Mouse (Mus musculus) layer of hippocampus, postnatal 25 days (tissue): Measurements from ENCODE around the gene Nuak2. TPM values are rescaled to one million over a fixed set of nuclear protein-coding genes. Genes with fewer than 3 reads are reported as not detected.
"Not testable (repeated sequence)": the region's sequence is repeated elsewhere in the genome, so short reads cannot be mapped to it uniquely, and the experiment has no call there.

Experiments used
- DNase-seq, 2 experiments: peaks; one replicate each; pipeline ENCODE4 v3.0.0; 2022; ENCODE audit warnings: mixed read lengths in 2 of 2, low spot score in 1 of 2; ENCODE audit errors: extremely low spot score in 1 of 2
- total RNA-seq, 2 experiments: library from RNA; stranded (reverse); gene quantifications; 2 replicates each; pipeline ENCODE4 v1.2.3; 2021

Gene Nuak2
- total RNA-seq, 2 experiments from 2014 or later: 0.64 to 0.92 TPM

DNA sequence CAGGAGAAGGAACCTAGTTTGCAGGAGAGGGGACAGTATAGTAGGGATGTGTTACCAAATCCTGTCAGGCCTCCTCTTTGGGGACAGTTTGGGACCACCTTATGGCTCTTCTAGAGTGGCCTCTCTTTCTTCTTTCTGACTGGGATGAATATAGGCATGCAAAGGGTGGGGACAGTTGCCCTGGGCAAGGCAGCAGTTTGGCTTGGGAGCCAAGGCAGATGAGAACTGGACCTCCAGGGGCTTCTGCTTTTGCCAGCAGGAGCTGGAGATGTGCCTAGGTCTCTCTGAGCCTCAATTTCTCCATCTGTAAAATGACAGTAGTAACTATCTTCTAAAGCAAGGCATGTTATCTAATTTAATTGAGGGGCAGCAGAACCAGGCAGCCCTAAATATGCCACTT lies 31.0 kb downstream of the Nuak2 start:
- no peak for DNase-seq

DNA sequence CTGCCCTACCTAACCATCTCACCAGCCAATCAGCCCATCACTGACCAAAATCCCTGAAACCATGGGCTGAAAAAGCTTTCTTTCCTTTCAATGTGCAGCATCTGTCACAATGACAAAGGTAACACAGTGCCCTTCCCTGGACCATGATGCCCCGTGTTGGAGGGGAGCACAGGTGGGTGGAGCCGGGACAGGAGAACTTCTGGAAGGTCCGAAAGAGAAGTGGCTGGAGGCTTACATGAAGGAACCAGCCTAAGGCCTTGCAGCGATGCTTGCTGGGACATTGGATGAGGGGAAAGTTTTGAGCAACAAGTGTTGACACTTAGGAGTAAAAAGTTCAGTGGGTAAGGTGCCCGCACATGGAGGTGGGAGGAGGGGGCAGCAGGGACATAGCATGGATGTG lies 32.5 kb downstream of the Nuak2 start:
- no peak for DNase-seq

- not testable (repeated sequence) for DNase-seq
Measured at GRCm38 (mm10) chr1:132349049-132349448, 33.1 kb downstream of the Nuak2 start.

DNA sequence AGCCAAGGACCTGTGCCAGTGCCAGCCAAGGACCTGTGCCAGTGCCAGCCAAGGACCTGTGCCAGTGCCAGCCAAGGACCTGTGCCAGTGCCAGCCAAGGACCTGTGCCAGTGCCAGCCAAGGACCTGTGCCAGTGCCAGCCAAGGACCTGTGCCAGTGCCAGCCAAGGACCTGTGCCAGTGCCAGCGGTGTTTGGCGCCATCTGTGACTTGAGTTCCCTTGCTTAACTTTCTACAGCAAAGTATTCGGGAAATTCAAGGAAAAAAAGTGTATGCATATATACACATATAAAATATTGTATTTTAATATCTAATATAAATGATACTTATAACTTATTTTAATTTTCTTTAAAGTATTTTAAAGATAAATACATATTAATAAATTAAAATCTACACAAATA lies 33.7 kb downstream of the Nuak2 start:
- not testable (repeated sequence) for DNase-seq

DNA sequence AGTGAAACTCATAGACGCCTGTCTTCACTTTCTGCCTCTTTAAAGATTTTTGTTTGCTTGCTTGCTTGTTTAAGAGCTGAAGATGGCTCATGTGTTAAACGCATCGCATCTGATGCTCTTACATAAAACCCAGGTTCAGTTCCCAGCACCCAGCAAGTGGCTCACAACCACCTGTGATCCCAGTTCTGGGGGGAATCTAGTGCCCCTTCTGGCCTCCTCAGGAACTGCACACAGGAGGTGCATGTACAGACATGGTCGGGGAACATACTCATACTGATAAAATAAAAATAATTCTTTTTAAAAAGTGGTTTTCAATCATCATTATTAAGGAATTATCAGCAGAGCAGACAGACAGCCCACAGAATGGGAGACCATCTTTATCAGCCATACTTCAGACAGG lies 35.1 kb downstream of the Nuak2 start:
- DNase-seq: no peak

DNA sequence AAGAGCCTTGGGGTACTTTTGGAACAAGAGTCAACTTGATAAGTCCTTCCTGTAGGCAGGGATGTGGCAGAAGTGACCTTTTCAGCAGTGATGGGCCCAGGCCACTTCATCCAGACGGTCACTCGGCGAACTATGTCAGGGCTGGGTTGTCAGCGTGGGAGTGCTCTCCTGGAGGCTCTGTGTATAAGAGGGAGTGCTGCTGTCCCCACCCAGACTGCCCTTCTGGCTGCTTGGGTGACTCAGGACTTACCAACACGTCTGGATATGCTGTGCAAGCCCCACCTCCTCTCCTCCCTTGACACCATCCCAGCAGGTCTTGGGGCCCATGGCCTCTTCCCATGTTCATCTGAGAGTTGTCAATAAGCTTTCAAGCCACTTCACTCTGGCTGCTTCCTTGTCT lies 37.5 kb downstream of the Nuak2 start:
- no peak for DNase-seq

- no peak for DNase-seq
Measured at GRCm38 (mm10) chr1:132354234-132354633, 38.3 kb downstream of the Nuak2 start.

- no peak for DNase-seq
Measured at GRCm38 (mm10) chr1:132355162-132355601, 39.3 kb downstream of the Nuak2 start.

DNA sequence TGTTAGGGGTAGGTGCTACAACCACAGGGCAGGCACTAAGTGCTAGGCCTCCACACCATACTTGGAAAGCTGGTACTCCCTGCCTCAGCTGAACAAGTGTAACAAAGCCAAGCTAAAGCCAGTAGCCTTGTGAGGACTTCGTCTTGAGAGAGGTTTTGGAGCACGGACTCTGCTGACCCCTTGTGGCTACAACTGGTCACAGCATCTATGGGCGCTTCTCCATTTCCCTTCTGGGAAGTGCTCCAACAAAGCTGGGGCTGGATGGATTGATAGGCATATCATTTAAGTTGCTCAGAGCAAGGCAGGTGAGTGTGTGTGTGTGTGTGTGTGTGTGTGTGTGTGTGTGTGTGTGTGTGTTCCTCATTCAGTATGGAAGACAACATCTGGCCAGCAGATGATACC lies 39.9 kb downstream of the Nuak2 start:
- peak; percentile 72 to 81 for DNase-seq

GRCm38 (mm10) chr1:132356841-132357240 lies 40.9 kb downstream of the Nuak2 start:
- no peak for DNase-seq

DNA sequence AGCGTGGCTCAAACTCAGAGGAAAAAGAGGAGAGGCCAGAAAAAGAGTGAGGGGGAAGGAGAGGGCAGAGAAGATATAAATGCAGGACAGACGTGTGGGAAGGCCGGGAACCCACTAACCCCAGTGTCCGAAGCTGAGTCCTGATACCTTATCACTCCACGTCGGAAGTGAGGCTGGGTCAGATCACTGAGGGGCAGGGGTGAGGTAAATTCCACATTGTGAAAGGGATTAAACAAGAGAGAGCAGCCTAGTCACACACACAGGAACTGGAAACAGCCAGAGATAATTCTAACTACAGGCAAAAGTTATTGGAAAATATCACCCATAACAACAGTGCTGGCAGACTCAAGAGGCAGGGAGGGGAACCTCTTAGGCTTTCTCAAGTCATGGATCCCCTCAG lies 46.0 kb downstream of the Nuak2 start:
- DNase-seq: no peak

DNA sequence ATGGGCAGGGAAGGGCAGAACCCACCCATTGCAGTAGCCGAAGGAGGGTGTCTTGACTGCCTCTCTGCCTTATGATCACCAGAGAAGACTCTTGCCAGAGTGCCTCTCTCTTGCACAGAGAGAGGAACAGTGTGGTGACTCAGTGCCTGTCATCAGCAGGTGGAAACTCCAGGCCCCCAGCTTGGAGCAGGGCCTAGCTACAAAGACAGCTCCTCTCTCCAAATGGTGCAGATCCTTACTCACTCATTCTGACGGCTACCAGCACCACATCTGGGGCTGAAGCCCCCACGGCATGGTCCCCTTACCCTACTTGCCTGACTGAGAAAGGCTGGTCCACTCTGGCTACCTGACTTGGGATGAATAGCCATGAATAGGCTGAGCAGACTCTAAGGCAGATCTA lies 48.5 kb downstream of the Nuak2 start:
- no peak for DNase-seq

DNA sequence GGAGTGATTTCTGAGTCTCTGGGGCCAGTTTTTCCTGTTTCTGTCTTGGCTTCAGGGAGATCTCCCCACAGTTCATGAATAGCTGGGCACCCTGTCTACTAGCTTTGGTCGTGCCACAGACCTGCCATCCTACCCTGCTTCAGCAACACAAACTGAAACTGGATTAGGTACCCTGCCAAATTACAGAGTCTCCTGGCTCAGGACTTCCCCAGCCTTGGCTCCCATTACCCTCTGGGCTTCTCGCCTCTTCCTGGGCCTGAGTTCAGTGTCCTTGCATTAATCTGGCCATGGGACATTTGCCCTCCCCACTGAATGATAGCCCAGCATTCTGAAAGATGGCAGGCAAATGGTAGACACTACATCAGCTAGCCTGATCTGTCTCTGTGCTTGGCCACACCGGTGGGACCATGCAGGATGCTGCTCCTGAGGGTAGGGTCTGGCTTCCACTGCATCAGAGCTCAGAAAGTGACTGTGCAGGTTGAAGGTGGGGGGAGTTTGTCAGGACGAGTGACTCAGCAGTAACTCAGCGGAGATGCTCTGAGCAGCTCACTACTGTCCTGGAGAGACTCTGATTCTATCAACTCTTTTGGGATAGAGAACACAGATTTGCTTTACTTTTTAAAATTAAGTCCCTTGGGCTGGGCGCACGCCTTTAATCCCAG lies 49.1 kb downstream of the Nuak2 start:
- DNase-seq: no peak

DNA sequence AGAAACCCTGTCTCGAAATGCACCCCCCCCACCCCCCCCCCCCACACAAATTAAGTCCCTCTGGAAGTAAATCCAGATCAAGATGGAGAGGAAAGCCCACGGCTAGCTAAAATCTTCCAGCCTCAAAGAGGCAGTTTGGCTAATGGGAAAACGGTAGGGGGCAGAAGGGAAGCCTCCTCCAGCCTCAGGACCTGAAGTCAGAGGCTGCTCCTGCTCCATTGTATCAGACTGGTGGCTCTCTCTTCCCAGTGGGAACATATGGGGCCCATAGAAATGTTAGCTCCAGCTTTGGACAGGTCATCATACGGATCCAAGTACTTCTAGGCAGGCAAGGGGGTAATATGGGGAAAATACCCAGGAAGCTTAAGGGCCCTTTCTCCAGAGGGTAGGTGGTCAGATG lies 49.7 kb downstream of the Nuak2 start:
- no peak for DNase-seq

GRCm38 (mm10) chr1:132366235-132366634 lies 50.3 kb downstream of the Nuak2 start:
- no peak for DNase-seq

GRCm38 (mm10) chr1:132366937-132367336 lies 51.0 kb downstream of the Nuak2 start:
- DNase-seq: no peak

GRCm38 (mm10) chr1:132367692-132368506 lies 52.0 kb downstream of the Nuak2 start:
- peak; percentile 65 to 82 for DNase-seq

DNA sequence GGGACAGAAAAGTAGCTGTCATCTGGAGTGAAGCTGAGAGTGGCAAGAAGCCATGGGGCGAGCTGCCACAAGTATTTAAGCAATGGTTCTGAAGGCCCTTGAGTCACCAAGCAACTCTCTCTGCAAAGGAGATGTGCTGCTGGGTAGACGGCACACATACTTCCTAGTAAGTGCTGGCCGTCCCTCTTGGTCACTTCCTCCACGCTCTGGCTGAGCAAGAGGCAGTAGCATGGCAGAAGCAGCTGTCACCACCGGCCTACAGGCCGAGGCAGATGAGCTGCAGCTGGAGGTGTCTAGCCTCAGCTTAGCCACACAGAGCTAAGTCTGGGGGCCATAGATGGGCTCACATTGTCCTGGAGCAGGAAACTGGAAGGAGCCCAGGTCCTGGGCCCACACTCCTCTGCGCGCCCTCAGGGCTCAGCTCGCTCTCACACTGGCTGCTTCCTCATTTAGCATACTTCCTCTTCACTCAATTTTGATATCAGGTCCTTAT lies 54.8 kb downstream of the Nuak2 start:
- DNase-seq: no peak

- no peak for DNase-seq
Measured at GRCm38 (mm10) chr1:132371298-132372081, 55.6 kb downstream of the Nuak2 start.

- no peak for DNase-seq
Measured at GRCm38 (mm10) chr1:132372354-132372753, 56.4 kb downstream of the Nuak2 start.
